Mouse (Mus musculus) thymus, postnatal 25 days (tissue): ENCODE data around the gene Tmem50a.

Source experiments
- DNase-seq: peaks from one replicate; pipeline ENCODE4 v3.0.0; 2022

The Tmem50a gene

GRCm38 (mm10) chr4:134914864-134915209 is at the start of gene Tmem50a:
TSS of gene Tmem50a (minus strand) at chr4:134915024.
- DNase-seq, result peak; percentile 97

DNA sequence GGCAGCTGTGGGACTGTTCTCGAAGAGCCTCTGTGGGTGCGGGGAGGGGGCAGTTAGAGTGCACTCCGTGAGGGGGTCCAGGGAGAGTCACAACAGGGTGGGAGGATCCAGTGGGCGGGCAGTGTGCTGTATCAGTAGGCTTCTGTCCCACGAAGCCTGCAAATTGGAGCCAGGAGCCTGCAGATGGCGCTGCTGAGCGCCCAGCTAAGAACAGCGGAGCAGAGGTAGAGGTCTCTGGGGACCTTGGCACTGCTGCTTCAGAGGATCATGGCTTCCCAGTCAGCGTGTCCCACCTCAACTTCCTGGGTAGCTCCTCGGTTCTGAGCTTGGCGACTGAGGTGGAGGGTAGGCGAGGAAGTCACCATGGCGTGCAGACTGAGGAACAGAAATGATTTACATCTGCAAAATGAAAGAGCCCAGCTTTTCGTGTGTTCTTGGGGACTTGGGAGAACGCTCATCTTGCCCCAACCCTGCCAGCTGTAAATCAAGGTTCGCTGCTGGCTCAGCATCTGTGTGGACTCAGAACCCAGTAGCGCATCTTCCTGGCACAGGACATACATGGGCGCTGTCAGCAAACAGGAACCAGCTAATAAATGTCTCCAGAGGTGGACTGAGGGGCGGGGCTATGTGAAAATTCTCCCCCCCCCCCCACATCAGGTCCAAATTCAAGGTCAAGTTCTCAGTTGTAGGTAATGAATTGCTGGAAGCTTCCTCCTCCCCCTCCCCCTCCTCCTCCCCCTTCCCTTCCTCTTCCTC is 48.4 kb upstream of the Tmem50a start:
- peak; percentile 71 for DNase-seq

DNA sequence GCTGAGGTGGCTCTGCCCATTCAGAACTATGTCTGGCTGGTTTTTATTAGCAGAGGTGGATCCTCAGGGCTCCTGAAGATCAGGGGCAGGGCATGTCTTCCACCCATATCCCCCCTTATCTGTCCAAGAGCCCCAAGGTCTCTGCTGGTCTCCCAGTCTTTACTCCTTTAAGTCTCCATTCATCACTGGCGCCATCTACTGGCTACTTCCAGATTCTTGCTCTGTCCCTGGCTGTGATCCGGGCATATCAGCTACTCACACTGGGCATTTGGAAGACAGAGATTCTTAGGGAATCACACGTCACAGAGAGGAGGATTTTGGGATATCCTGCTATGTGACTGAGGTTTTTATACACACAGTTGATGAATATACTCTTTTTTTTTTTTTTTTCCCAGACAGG is 41.5 kb upstream of the Tmem50a start:
- peak; percentile 70 for DNase-seq

GRCm38 (mm10) chr4:134955845-134956244 is 41.0 kb upstream of the Tmem50a start:
- no peak for DNase-seq

- DNase-seq, result no peak
Observed at GRCm38 (mm10) chr4:134955196-134955595, 40.4 kb upstream of the Tmem50a start.

DNA sequence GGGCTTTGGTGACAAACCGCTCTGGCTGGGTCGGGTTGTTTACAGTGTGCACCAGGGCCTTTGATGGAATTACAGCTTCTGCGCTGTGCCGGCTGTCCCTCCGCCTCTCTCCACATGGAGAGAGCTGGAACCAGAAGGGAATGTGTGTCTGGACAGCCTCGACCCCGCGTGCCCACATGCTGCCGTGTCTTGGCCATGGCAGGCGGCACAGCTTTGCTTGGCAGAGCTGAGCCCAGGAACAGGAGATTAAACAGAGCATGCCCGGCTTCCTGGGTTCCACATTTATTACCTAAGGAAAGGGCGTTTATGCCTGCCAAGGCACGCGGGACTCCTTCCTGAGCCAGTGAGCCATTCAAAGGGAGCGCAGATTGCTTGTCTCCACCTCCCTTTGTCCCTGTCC is 39.6 kb upstream of the Tmem50a start:
- DNase-seq, result no peak

DNA sequence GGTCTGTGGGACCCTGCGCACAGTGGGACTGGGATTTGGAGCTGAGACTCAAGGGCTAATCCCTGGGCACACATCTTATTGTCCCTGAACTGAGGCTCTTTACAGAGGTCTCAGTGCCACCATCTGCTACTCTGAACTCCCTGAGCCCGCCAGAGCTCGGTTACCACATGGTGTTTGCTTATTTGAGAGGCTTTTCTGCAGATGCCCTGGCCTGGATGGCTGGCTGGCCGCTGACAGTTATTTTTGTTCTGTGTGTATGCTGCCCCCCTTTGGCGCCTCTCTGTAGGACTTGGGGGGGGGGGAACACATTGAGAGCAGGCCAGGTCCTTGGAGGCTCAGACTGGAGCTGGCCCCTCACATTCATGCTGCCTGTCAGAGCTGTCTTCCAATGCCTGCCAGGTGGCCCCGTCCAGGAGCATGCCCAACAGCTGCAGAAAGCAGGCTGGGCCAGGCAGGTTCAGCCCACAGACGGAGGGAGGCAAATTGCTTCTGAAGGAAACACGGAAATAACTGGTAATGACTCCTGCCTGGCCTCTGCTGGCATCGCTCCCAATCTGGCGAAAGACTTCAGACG is 35.8 kb upstream of the Tmem50a start:
- DNase-seq, result no peak

DNA sequence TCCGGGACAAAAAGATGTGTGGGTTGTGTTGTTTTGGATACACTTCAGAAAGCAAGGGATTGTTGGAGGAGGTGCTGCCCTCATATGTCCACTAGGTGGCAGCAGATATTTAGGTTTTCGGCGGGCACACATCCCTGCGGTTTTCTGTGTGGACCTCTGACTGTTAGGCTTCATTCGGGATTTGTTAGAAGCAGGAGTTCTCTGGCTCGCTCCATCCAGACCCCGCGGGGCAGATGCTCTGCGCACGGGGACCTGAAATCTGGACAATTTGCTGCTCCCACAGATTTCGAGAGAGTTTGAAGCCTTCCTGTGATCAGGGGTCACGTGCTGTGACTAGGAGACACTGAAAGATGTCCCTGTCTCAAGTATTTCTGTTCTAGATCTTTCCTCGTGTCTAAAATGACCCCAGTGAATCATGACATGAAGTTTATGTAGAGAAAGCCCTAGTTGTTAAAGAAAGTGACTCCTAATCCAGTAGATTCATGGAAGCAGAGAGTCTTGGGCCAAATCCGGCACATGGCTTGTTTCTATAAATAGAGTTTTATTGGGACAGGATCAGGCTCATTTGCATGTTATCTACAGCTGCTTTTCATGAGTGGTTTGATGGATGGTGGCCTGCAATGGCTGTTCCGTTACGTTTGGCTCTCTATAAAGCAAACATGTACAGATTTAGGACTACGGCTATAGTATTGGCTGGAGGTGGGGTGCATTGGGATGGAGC is 31.4 kb upstream of the Tmem50a start:
- DNase-seq, result peak; percentile 68

- no peak for DNase-seq
Observed at GRCm38 (mm10) chr4:134943758-134944538, 29.1 kb upstream of the Tmem50a start.

GRCm38 (mm10) chr4:134939900-134940299 is 25.1 kb upstream of the Tmem50a start:
- no peak for DNase-seq

DNA sequence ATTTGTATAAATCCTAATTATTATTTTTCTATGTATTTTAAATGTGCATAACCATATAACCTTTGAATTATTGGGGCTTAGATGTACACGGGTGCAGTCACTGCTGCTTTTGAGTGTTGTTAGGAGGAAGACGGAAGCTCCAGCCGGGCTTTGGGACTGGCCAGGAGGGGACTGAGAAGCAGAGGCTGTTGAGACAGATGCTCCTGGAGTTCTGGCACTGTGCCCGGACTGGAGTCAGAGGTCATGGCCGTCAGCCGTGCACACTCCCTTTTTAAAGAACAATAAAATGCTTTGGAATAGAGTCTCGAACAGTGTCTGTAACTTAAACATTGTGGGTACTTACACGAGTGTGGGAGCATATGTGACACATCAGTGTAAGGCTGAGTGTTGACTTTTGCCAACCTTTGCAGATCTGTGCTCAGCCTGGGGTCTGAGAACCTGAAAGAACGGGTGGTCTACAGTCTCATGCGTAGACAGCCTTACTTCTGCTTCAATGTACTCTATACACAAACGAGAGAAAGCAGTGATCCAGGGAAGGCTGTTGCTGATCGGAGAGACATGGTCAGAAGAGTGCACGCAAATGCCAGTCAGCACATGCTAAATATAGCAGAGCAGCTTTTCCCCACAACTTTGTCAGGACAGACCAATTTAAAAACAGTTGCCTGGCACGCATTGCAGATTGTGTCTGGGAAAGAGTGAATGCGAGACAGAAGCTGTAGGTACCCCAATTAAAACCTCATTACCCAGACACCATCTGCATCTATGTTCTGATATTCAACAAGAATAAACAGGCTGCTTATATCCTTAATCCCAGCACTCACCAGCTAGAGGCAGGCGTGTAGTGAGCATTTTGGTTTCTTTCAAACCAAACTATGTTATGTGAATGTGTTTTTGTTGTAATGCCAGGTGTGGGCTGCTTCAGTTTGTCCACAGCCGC is 22.7 kb upstream of the Tmem50a start:
- DNase-seq, result no peak

- DNase-seq, result peak; percentile 89
Observed at GRCm38 (mm10) chr4:134930684-134931481, 16.1 kb upstream of the Tmem50a start, which contains the start of gene Syf2. TSS of gene Syf2 (plus strand) at chr4:134930898.

GRCm38 (mm10) chr4:134930190-134930589 is 15.4 kb upstream of the Tmem50a start:
- no peak for DNase-seq

GRCm38 (mm10) chr4:134929536-134929935 is 14.7 kb upstream of the Tmem50a start:
- peak; percentile 38 for DNase-seq

DNA sequence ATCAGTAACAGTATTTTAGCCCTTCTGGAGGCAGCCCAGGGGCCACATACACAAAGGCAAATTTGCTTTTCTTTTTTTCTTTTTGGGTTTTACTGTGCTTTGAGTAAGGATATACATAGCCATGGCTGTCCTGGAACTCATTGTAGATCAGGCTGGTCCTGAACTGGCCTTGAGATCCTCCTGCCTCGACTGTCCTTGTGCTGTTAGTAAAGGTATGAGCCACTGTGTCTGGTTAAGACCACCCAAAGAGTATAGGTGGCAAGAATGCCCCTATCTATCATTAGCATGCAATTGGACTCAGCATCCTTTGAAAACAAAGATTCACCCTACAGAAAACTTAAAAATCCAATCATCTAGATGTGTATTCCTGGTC is 13.6 kb upstream of the Tmem50a start:
- DNase-seq, result no peak

GRCm38 (mm10) chr4:134927815-134928463 is 13.1 kb upstream of the Tmem50a start:
- no peak for DNase-seq

GRCm38 (mm10) chr4:134925206-134925605 is 10.4 kb upstream of the Tmem50a start:
- DNase-seq, result no peak

DNA sequence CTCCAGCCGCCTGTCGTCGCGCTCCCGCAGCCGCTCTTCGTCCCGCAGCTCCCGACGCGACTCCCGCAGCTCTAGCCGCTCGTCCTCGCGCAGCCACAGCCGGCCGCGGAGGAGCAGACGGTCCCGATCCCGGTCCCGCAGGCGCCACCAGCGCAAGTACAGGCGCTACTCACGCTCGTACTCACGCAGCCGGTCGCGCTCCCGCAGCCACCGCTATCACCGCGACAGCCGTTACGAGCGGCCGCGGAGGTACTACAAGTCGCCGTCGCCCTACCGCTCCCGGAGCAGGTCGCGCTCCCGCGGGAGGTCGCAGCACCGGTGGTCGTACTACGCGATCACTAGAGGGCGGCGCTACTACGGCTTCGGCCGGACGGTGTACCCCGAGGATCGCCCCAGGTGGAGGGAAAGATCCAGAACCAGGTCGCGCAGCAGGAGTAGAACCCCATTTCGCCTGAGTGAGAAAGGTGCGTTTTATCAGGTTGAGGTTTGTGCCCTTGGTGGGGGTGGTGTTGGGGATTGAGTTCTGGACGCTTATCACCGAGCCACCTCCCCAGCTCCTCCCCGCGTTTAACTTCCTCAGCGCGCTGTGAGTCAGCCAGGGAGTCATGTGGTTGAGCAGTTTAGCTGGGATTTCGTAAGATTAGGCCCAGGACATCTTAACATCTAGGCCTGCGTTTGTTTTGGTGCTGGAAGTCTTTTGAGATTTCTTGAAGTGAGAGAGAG is 9.4 kb upstream of the Tmem50a start:
- peak; percentile 53 for DNase-seq

DNA sequence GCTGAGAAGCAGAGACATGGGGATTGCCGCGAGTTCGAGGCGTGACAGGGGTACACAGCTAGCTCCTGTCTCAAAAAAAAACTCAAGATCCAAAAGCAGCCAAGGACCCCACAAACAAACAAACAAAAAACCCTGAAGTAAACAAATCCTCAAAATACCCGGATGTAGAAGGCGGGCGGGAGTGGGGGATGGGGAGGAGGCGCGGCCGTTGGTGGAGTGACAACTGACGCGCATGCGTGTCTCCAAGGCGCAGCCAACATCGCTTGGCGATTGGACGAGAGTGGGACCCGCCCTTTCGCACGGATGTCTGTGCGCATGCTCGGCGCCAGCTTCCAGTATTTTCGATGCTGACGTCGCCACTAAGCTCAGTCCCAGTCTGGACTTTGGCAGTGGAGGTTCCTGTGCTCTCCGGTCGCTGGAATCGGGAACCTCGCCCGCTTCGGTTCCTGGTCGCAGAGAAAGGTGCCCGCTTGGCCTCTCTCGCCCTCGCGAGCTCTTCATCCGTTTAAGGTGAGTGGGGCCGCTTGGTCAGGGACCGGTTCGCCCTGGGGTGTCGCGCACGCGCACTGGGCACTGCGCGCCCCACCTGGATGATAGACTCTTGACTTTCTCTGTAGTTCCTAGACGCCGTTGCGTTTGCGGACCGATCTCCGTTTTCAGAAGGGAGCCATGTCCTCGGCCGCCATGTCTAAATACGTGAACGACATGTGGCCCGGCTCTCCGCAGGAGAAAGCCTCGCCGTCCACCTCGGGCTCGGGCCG is 8.6 kb upstream of the Tmem50a start, which contains the start of gene Rsrp1:
TSS of gene Rsrp1 (plus strand) at position 335 of the 761 bp plus-strand sequence.
- peak; percentile 96 for DNase-seq
